Mouse (Mus musculus) limb, embryonic 11.5 days (tissue): ENCODE measurements around the gene Ap3b2. TPM values are rescaled to one million over a fixed set of nuclear protein-coding genes. Genes with fewer than 3 reads are reported as not detected.
"Not testable (repeated sequence)": the region's sequence is repeated elsewhere in the genome, so short reads cannot be mapped to it uniquely, and the experiment has no call there.

Source experiments
- ATAC-seq: fragments of 200-750 bp; cut with Nextera tagmentation; 2 replicates; pipeline ENCODE4 v1.8.0; 2017; ENCODE audit warnings: low read depth; ENCODE audit not compliant: insufficient number of reproducible peaks, low FRiP score, low TSS enrichment
- DNase-seq: peaks from one replicate; pipeline ENCODE4 v3.0.0-alpha.2; 2015; ENCODE audit warnings: low spot score
- H3K27ac ChIP-seq: fragments of 300-500 bp; sonication (generic); replicated peaks from 2 replicates; pipeline ENCODE4 v1.5.1; 2014; ENCODE audit warnings: low read depth, mild to moderate bottlenecking, low read length
- H3K27me3 ChIP-seq: fragments of 300-500 bp; sonication (generic); 2 replicates; pipeline ENCODE4 v1.6.1; 2014; ENCODE audit warnings: mild to moderate bottlenecking, low read length, mixed read lengths; ENCODE audit not compliant: control insufficient read depth, insufficient read depth
- H3K36me3 ChIP-seq: fragments of 300-500 bp; sonication (generic); 2 replicates; pipeline ENCODE4 v1.6.1; 2014; ENCODE audit warnings: mild to moderate bottlenecking, low read length, moderate library complexity, mixed read lengths; ENCODE audit not compliant: control insufficient read depth, insufficient read depth
- H3K4me1 ChIP-seq: fragments of 300-500 bp; sonication (generic); 2 replicates; pipeline ENCODE4 v1.6.1; 2014; ENCODE audit warnings: low read length, mixed read lengths; ENCODE audit not compliant: control insufficient read depth, insufficient read depth
- H3K4me2 ChIP-seq: fragments of 300-500 bp; sonication (generic); 2 replicates; pipeline ENCODE4 v1.6.1; 2014; ENCODE audit warnings: low read depth, mild to moderate bottlenecking, moderate library complexity; ENCODE audit not compliant: severe bottlenecking
- H3K4me3 ChIP-seq: fragments of 300-500 bp; sonication (generic); 2 replicates; pipeline ENCODE4 v1.5.1; 2014; ENCODE audit warnings: low read depth, low read length
- H3K9ac ChIP-seq: fragments of 300-500 bp; sonication (generic); 2 replicates; pipeline ENCODE4 v1.6.1; 2014; ENCODE audit warnings: mild to moderate bottlenecking, low read length
- H3K9me3 ChIP-seq: fragments of 300-500 bp; sonication (generic); 2 replicates; pipeline ENCODE4 v1.6.1; 2016; ENCODE audit warnings: low read length; ENCODE audit not compliant: control insufficient read depth
- WGBS: fragments of 180-500 bp; shearing (Covaris S2); extraction: QIAGEN DNeasy Blood & Tissue Kit; methylation state at CpG from one replicate; pipeline ENCODE4 v1.1.7; 2014; 5-methylcytosine and 5-hydroxymethylcytosine counted together
- polyA plus RNA-seq: library from polyadenylated mRNA; unstranded; fragments of >200 nt; fragmentation: Nextera tagmentation; extraction: Ambion mirVana; gene quantifications from 2 replicates; pipeline ENCODE4 v1.2.1, GENCODE M21; 2014

Ap3b2 gene
- polyA plus RNA-seq, 1 experiment from 2014 or later, result 0.21 TPM

DNA sequence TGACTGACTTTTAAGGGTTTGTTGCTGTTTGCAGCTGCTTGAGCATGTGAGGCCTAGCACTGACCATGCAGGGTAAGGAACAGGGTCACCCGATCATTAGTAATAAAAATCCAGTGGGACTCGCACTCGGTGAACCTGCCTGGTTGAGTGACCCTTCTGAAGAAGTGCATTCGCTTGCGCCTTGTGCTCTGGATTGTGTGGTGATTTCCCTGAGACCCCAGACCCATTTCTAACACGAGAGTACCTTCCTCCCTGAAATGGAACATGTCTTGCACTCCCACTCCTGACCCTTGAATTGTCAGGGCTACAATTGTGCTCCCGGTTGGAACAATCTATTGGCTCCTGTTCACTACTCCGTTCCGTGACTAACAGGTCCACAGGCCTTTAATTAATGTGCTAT lies 1.1 kb downstream of the Ap3b2 start:
- WGBS, result 45% methylated on average over 9 of the region's 9 CpGs
- H3K27me3 ChIP-seq, result peaks cover 11% of the 10 kb centered on the region
- H3K4me2 ChIP-seq, result no peak overlapping the region
- no peak overlapping the region for H3K4me3 ChIP-seq
- no peaks in the 10 kb centered on the region for H3K36me3 ChIP-seq
- H3K4me1 ChIP-seq, result no peaks in the 10 kb centered on the region
- no peak overlapping the region for H3K27ac ChIP-seq
- no peaks in the 10 kb centered on the region for H3K9me3 ChIP-seq
- DNase-seq (no peak), ATAC-seq (no peak)
- no peak overlapping the region for H3K9ac ChIP-seq

DNA sequence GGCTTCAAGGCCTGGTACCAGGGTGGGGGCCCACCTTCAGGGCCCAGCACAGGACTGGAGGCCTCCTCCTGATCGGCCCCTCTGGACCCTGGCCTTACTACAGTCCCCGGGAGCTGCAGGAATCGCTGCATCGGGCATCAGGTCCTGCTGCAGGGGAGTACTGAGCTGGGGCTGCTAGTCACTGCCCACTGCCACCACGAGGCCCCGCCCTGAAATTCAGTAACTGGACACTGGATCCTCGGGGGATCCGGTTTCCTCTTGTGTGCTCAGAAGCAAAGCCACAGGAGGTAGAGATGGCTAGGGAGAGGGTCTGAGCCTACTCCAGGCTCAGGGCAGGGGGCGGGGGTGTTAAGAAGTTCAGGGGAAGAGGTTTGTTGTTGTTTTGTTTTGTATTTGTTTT lies 4.1 kb downstream of the Ap3b2 start:
- 11% methylated on average over 9 of the region's 9 CpGs for WGBS
- Histone ChIP-seq H3K4me1 (no peaks in the 10 kb centered on the region), H3K27me3 (peaks cover 9% of the 10 kb centered on the region), H3K9ac (no peak overlapping the region), H3K4me3 (no peak overlapping the region), H3K27ac (no peak overlapping the region), H3K36me3 (no peaks in the 10 kb centered on the region), H3K9me3 (no peaks in the 10 kb centered on the region), H3K4me2 (no peak overlapping the region)
- DNase-seq (no peak), ATAC-seq (0 out of 2 replicates have a peak, but pooled peaks have one; percentile 13)

DNA sequence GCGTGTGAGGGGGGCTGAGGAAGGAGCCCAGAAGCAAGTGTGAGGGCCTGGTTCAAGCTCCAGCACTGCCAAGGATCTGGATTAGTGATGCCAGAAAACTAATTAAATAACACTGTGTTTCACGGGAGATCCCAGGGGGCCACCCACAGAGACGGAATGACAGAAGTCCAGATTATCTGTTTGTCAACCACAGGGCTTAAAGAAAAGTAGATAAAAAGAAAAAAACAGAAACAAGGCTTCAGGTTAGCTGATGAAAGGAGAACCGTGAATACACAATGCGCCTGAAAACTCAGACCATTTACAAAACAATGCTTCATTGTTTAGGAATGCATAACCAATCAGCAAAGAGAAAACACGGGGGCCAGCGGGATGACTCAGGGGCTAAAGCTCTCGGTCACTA lies 12.9 kb downstream of the Ap3b2 start:
- 20% methylated on average over 8 of the region's 8 CpGs for WGBS
- no peak overlapping the region for H3K9ac ChIP-seq
- no peak overlapping the region for H3K27ac ChIP-seq
- H3K27me3 ChIP-seq, result 0 out of 2 replicates have a peak, but pooled peaks cover 17% of the 10 kb centered on the region
- H3K4me2 ChIP-seq, result no peak overlapping the region
- H3K36me3 ChIP-seq, result no peaks in the 10 kb centered on the region
- no peak for ATAC-seq
- H3K4me1 ChIP-seq, result peaks cover 5% of the 10 kb centered on the region; the same call in 1 of the 2 replicates
- H3K4me3 ChIP-seq, result no peak overlapping the region
- H3K9me3 ChIP-seq, result no peaks in the 10 kb centered on the region
- DNase-seq, result no peak

DNA sequence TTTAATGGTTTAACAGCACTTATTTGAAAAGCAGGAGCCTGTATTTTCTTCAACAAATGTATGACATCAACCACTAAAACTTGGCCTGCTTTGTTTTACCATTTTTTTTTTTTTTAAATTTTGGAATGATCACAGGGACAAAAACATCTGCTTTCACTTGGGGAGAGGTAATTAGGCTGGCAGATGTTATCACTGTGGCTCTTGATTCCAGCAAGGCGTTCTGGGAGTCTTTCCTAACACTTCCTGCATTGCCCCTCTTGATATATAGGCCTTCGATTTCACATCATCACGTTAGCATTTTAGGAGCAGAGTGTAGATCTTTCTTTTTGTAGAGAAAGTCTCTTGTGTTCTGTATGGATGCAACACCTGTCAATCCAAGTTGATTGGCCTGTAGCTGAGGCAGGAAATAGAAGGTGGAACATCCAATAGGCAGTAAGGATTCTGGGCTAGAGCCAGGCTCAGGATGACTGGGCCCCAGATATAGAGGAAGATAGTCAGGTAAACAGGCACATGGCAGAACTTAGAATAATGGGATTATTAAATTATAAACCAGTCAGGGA lies 14.1 kb downstream of the Ap3b2 start:
- DNase-seq, result no peak
- peaks cover 5% of the 10 kb centered on the region; the same call in 1 of the 2 replicates for H3K4me1 ChIP-seq
- H3K9ac ChIP-seq, result no peak overlapping the region
- no peaks in the 10 kb centered on the region for H3K9me3 ChIP-seq
- WGBS, result 18% methylated on average over 3 of the region's 3 CpGs
- H3K4me3 ChIP-seq, result no peak overlapping the region
- no peak for ATAC-seq
- H3K27me3 ChIP-seq, result 0 out of 2 replicates have a peak, but pooled peaks cover 17% of the 10 kb centered on the region
- H3K27ac ChIP-seq, result no peak overlapping the region
- no peak overlapping the region for H3K4me2 ChIP-seq
- no peaks in the 10 kb centered on the region for H3K36me3 ChIP-seq

DNA sequence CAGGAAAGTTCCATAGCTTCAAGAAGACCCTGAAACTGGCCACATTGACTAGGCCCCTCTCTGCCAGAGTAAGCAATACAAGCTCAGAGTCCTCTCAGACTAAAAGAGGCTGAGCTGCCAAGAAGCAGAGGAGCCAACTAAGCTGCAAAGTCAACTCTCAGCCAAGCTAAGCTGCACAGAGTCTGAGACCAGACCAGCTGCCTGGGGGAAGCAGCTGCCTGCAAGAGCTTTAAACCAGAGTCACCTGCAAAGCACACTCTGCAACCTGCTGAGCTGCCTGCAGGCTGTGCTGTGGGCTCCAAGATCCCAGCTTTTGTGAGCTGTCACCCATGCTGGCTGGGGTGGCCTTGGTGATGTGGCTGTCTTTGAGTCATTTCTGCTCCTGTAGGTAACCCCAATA lies 15.5 kb downstream of the Ap3b2 start:
- H3K27ac ChIP-seq, H3K4me3 ChIP-seq, H3K9me3 ChIP-seq, H3K9ac ChIP-seq, H3K36me3 ChIP-seq, H3K4me1 ChIP-seq, H3K4me2 ChIP-seq, DNase-seq, ATAC-seq: not testable (repeated sequence)
- H3K27me3 ChIP-seq, result 0 out of 2 replicates have a peak, but pooled peaks cover 17% of the 10 kb centered on the region

DNA sequence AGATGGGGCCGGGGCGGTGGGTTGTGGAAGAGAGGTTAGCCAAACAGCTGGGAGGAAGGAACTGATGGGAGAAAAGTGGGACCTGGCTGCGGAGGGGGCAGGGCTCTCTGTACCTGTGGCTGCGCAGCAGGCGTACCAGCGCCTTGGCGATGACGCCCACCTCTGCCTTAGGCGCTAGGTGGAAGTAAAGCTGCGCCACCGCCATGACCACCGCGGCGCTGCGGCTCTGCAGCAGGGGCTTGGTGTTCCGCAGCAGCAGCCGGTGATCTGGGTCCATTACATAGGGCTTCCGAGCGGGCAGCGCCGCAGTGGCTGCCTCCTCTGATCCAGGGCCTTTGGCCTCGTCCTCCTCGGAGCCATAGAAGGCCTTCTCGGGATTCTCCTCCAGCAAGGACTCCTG lies 16.9 kb downstream of the Ap3b2 start:
- H3K27me3 ChIP-seq, result 0 out of 2 replicates have a peak, but pooled peaks cover 17% of the 10 kb centered on the region
- WGBS, result 3% methylated on average over 24 of the region's 24 CpGs

DNA sequence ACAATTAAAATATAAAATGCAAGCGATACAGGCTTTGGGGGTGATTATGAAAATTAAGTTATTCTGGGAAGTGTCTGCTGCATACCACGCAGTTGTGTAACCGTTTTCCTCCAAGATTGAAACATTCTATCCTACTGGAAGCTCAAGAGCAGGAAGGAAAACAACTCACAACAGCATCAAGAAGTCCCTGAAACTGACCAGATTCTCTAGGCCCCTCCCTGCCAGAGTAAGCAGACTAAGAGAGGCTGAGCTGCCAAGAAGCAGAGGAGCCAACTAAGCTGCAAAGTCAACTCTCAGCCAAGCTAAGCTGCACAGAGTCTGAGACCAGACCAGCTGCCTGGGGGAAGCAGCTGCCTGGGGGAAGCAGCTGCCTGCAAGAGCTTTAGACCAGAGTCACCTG lies 18.5 kb downstream of the Ap3b2 start:
- DNase-seq, result no peak
- Histone ChIP-seq H3K36me3 (no peaks in the 10 kb centered on the region), H3K9ac (no peak overlapping the region), H3K9me3 (no peaks in the 10 kb centered on the region), H3K27me3 (0 out of 2 replicates have a peak, but pooled peaks cover 17% of the 10 kb centered on the region), H3K4me3 (no peak overlapping the region), H3K4me2 (no peak overlapping the region), H3K27ac (no peak overlapping the region), H3K4me1 (peaks cover 5% of the 10 kb centered on the region; the same call in 1 of the 2 replicates)
- no peak for ATAC-seq
- WGBS, result 80% methylated on average over 3 of the region's 3 CpGs

More for the DNA sequence above, 16.9 kb downstream of the Ap3b2 start:
- no peak overlapping the region for H3K9ac ChIP-seq
- H3K36me3 ChIP-seq, result no peaks in the 10 kb centered on the region
- H3K9me3 ChIP-seq, result no peaks in the 10 kb centered on the region
- peak; percentile 21; the same call in 1 of the 2 replicates for ATAC-seq
- no peak overlapping the region for H3K27ac ChIP-seq
- DNase-seq, result peak; percentile 54
- peaks cover 5% of the 10 kb centered on the region; the same call in 1 of the 2 replicates for H3K4me1 ChIP-seq
- H3K4me3 ChIP-seq, result 0 out of 2 replicates have a peak overlapping the region, but pooled peaks have one; percentile 8
- H3K4me2 ChIP-seq, result peak overlapping the region; percentile 33

DNA sequence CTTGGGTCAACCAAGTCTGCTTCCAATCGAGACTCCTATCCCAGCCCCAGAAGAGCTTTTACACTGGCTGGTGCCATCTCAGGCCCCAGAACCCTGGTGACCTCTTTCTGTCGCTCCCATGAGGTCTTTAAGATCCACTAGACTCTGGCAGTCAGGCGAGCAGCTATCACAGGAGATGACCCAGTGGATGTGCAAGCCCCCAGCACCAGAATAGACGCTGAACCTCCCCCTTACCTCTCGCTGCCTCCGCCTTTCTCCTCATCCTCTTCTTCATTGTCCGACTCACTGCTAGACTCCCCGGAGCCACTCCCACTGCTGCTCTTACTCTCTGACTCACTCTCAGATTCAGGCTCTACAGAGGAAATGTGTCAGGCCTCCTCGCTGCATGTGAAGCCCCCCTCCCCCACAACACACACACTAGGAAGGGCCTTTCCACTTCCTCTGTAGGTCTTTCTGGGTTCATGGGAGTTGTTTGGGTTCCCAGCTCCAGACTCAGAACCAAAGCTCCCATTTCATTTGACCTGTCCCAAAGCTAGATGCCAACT lies 28.7 kb downstream of the Ap3b2 start:
- H3K36me3 ChIP-seq, result no peaks in the 10 kb centered on the region
- H3K4me1 ChIP-seq, result no peaks in the 10 kb centered on the region
- no peak overlapping the region for H3K4me2 ChIP-seq
- no peak for ATAC-seq
- no peak overlapping the region for H3K4me3 ChIP-seq
- 76% methylated on average over 9 of the region's 9 CpGs for WGBS
- H3K27me3 ChIP-seq, result no peaks in the 10 kb centered on the region
- no peak overlapping the region for H3K27ac ChIP-seq
- DNase-seq, result no peak
- no peaks in the 10 kb centered on the region for H3K9me3 ChIP-seq
- no peak overlapping the region for H3K9ac ChIP-seq
